26 mouse cellular contexts compared by ENCODE assay signal in genomic region chr16:25956831-25957230, GRCm38 (mm10).
"Had no signal": no experiment of that assay in that cellular context is flagged by ENCODE, and none has a peak within 500 bp of the region (broad histone marks: within the 10 kb centered on the region; RNA-seq: fewer than 3 reads in every experiment).

No protein-coding gene starts in this region.

- DNase-seq: cerebellum, adult 2 months; cerebellum, adult 8-10 months; cerebellum, adult 9-10 months; cerebellum, adult 9-11 months; cerebellum, postnatal 10 days; cerebellum, postnatal 14 days; cerebellum, postnatal 25 days; cerebellum, postnatal 36 days; embryo, embryonic 11 days; forebrain, postnatal 0 days; gastrocnemius, adult 2 months; gastrocnemius, postnatal 10 days; gastrocnemius, postnatal 14 days; gastrocnemius, postnatal 25 days; gastrocnemius, postnatal 36 days; heart, adult 18-20 months; heart, adult 2 months had no signal

- H3K36me3 ChIP-seq: embryonic facial prominence, embryonic 10.5 days; embryonic facial prominence, embryonic 15.5 days; forebrain, embryonic 10.5 days; forebrain, embryonic 12.5 days; forebrain, embryonic 15.5 days had no signal

- H3K27ac ChIP-seq: embryonic facial prominence, embryonic 10.5 days; embryonic facial prominence, embryonic 12.5 days; embryonic facial prominence, embryonic 13.5 days; embryonic facial prominence, embryonic 15.5 days; forebrain, embryonic 10.5 days; forebrain, embryonic 12.5 days; forebrain, embryonic 13.5 days; forebrain, embryonic 15.5 days; gastrocnemius, adult 2 months; heart, adult 2 months had no signal

- H3K4me1 ChIP-seq: embryonic facial prominence, embryonic 15.5 days; forebrain, embryonic 10.5 days; forebrain, embryonic 12.5 days; forebrain, embryonic 13.5 days had no signal

- H3K4me3 ChIP-seq: embryonic facial prominence, embryonic 10.5 days; embryonic facial prominence, embryonic 12.5 days; embryonic facial prominence, embryonic 13.5 days; embryonic facial prominence, embryonic 15.5 days; erythroblast, embryonic 14.5 days; forebrain, embryonic 10.5 days; forebrain, embryonic 12.5 days; forebrain, embryonic 13.5 days; forebrain, embryonic 15.5 days; gastrocnemius, adult 2 months; heart, adult 2 months had no signal

- H3K27me3 ChIP-seq: embryonic facial prominence, embryonic 12.5 days; embryonic facial prominence, embryonic 13.5 days; embryonic facial prominence, embryonic 15.5 days; forebrain, embryonic 12.5 days; forebrain, embryonic 13.5 days; forebrain, embryonic 15.5 days had no signal
